Mouse (Mus musculus) bone marrow macrophage, adult 2 months (primary cell): ENCODE data around the gene 1700001P01Rik. TPM values are rescaled to one million over a fixed set of nuclear protein-coding genes. Genes with fewer than 3 reads are reported as not detected.

Experiments used
- H3K27ac ChIP-seq: 2 replicates; pipeline ENCODE4 v1.5.1; 2012; ENCODE audit warnings: low read depth, low read length; ENCODE audit not compliant: insufficient read depth
- H3K4me1 ChIP-seq: 2 replicates; pipeline ENCODE4 v1.6.1; 2012; ENCODE audit warnings: low read length; ENCODE audit not compliant: control insufficient read depth, insufficient read depth
- H3K4me3 ChIP-seq: 2 replicates; pipeline ENCODE4 v1.5.1; 2012; ENCODE audit warnings: mild to moderate bottlenecking, low read length, moderate library complexity; ENCODE audit not compliant: insufficient read depth
- CTCF ChIP-seq: IDR thresholded peaks from 2 replicates; pipeline ENCODE4 v1.5.1; 2012; ENCODE audit warnings: low read depth, mild to moderate bottlenecking, low read length, moderate library complexity
- POLR2A ChIP-seq: IDR thresholded peaks from 2 replicates; pipeline ENCODE4 v1.6.1; 2012; ENCODE audit warnings: mild to moderate bottlenecking, low read depth, low read length, borderline replicate concordance
- polyA plus RNA-seq: library from polyadenylated mRNA; stranded (reverse); fragments of >200 nt; gene quantifications from 2 replicates; pipeline ENCODE4 v1.2.4, GENCODE M21; 2012; ENCODE audit not compliant: missing spikeins, insufficient read depth, insufficient read length

1700001P01Rik gene
- polyA plus RNA-seq, 1 experiment, result not detected

DNA sequence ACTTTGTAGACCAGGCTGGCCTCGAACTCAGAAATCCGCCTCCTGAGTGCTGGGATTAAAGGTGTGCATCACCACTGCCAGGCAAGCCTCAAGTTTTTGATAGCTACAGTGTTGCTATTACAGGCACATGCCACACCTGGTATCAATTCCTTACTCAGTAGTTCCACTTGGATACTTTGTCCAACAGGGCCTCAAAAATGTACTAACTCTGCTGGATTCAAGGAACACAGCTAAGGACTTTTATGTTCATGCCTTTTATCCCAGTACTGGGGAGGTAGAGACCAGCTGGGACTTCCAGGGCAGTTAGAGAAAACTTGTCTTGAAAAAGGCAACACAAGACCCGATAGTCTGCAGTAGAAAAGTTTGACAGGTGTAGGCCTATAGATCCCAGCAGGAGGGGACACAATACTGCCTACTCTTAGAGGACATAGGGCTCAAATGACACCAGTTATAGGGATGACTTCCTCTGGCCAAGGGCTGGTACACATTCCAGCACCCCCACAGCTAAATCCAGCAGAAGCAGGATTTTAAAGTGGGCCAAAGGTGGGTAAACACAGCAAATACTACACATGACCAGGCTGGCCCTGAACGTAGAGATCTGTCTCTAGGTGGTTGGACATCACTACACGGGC is 895 bp upstream of the 1700001P01Rik start:
- no peak for TF ChIP-seq CTCF
- TF ChIP-seq POLR2A, result no peak
- Histone ChIP-seq H3K4me1 (peaks cover 10% of the 10 kb centered on the region; the same call in 1 of the 2 replicates), H3K27ac (no peak overlapping the region), H3K4me3 (no peak overlapping the region)

DNA sequence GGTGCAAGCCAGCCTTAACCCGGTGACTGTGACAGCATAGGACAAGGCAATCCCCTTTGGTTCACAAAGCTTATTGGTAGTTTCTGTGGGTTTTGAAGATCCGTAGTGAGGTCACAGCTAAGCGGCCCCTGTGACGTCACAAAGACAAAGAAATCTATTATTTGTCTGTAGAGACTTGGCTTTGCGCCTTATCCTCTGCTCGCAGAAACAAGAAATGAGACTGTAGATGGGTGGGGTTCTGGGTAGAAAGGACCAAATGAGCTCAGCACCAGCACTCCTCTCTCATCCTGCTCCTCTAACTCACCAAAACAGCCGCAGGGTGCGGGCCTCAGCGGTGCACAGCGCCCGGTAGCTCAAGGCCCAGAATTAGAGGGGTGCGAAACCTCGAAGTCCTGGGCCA is 532 bp downstream of the 1700001P01Rik start:
- H3K4me1 ChIP-seq, result peaks cover 9% of the 10 kb centered on the region; the same call in 1 of the 2 replicates
- H3K27ac ChIP-seq, result no peak overlapping the region
- H3K4me3 ChIP-seq, result no peak overlapping the region
- TF ChIP-seq CTCF (no peak), POLR2A (no peak)

DNA sequence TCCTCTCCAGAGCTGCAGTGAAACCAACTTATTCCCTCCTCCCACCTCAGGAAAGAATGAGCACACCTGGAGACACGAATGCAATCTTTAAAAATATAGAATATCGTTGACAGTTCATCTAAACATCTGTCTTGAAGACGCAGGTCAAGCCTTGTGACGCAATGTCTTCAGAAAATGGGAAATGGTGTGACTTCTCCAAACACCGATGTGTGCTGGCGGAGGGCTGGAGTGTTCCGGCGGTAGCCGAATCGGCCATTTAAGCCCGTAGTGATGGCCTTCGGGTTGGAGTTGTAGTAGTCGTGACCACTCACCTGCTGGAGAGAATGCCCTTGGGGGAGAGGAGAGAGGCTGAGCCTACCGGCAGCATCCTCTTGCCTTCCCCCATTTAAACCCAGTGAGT is 4.3 kb downstream of the 1700001P01Rik start:
- Histone ChIP-seq H3K27ac (no peak overlapping the region), H3K4me1 (no peaks in the 10 kb centered on the region), H3K4me3 (no peak overlapping the region)
- no peak for TF ChIP-seq CTCF
- no peak for TF ChIP-seq POLR2A

DNA sequence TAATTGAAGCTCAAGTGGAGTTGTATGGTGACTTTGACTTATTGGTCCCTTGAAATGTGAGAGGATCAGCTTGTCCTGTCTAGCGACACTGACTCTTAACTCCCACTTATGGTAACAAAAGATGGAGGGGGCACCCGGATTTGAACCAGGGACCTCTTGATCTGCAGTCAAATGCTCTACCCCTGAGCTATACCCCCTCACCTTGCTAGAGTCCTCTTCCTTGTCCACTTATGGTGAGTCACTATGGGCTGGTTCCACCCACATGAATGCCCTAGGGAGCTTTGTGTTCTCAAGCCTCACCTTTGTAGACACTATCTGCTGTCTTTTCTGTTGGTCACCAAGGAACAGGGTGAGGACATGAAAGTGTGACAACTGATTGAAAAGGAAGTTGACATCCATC is 6.0 kb downstream of the 1700001P01Rik start:
- no peak for TF ChIP-seq CTCF
- no peak for TF ChIP-seq POLR2A
- H3K4me1 ChIP-seq, result peaks cover 6% of the 10 kb centered on the region
- H3K27ac ChIP-seq, result no peak overlapping the region
- no peak overlapping the region for H3K4me3 ChIP-seq

DNA sequence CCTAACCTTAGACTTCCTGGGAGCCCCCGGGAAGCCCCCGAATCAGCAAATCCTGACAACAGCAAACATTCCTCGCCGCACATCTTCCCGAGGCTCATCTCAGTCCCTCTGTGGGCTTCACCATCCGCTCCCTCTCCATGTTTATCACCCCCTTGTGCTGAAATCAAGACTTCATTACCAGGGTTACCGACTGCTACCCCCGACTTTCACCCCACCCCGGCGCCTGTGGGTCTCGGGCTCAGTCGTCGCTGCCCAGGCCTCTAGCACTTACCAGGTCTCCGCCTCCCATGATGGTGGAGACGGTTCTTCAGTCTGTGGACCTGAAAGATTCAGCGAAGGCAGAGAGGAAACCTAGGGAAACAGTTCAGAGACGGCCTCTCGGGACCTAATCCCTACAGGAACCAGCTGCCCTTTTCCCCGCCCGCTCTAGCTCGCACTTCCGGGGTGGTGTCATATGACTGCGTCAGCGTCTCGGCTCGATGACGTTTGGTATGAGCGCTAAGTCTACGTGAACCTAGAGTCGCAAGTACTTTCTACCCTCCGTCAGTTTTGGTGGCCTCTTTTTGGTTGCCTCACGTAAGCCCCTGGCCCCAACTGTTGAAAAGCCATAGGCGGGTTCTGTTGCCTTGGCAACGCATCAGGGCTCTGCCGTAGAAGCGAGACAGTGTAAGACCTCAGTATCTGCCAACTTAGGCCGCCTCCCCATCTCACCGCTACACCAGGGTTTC is 9.4 kb downstream of the 1700001P01Rik start, which contains the start of gene Cwc25:
Gene Cwc25, minus strand, starts transcription at position 403 of the 728 bp plus-strand sequence.
- TF ChIP-seq POLR2A, result peak; percentile 52; the same call in 1 of the 2 replicates
- TF ChIP-seq CTCF, result no peak
- Histone ChIP-seq H3K4me3 (peak within 1 kb of the TSS; percentile 81), H3K4me1 (peaks cover 6% of the 10 kb centered on the region), H3K27ac (peak within 1 kb of the TSS; percentile 74)

DNA sequence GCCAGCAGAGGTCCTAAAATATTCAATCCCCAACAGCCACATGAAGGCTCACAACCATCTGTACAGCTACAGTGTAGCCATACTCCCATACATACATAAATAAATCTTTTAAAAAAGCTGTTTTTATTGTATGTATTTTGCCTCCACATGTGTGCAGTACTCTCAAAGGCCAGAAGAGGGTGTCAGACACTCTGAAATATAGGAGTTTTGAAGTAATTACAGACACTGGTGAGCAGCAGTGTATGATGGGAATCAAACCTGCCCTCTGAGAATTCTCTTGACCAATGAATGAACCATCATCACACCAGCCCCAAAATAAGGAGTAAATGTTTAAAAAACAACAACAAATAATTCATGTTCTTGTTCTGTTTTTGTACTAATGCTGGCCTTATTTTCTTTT is 14.1 kb downstream of the 1700001P01Rik start:
- TF ChIP-seq POLR2A (no peak), CTCF (no peak)
- Histone ChIP-seq H3K4me3 (no peak overlapping the region), H3K4me1 (peaks cover 8% of the 10 kb centered on the region), H3K27ac (no peak overlapping the region)

DNA sequence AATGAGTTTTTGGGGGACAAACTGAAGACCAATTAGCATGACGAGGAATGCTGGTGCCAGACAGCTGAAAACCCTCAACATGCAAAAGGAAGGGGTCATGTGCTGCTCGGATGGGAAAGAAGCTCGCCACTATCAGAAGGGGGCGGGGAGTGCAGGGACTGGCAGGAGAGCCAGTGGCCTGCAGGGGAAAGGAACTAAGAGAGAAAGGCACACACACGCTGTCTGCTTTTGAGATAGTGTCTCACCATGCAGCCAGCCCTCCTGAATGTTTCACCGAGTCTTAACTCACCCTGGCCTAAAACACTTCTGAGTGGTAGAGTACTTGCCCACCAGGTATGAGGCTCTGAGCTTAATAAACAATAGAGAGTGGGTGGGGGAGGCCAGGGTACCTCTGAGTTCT is 16.8 kb downstream of the 1700001P01Rik start:
- no peak for TF ChIP-seq CTCF
- no peak for TF ChIP-seq POLR2A
- H3K4me1 ChIP-seq, result peaks cover 15% of the 10 kb centered on the region
- H3K4me3 ChIP-seq, result no peak overlapping the region
- H3K27ac ChIP-seq, result no peak overlapping the region

DNA sequence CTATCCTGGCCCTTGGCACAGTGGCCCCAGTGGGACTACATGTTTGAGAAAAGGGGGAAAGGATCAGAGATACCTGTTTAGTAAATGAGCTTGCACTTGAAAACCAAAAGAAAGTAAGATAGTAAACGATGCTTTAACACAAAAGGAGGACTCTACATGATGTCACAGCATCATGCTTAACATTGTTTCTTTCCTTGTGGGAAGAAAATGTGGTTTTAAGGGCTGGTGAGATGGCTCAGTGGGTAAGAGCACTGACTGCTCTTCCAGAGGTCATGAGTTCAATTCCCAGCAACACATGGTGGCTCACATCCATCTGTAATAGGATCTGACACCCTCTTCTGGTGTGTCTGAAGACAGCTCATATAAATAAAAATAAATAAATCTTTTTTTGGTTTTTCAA is 17.6 kb downstream of the 1700001P01Rik start:
- TF ChIP-seq POLR2A (no peak), CTCF (no peak)
- Histone ChIP-seq H3K4me3 (no peak overlapping the region), H3K27ac (no peak overlapping the region), H3K4me1 (peaks cover 18% of the 10 kb centered on the region)

DNA sequence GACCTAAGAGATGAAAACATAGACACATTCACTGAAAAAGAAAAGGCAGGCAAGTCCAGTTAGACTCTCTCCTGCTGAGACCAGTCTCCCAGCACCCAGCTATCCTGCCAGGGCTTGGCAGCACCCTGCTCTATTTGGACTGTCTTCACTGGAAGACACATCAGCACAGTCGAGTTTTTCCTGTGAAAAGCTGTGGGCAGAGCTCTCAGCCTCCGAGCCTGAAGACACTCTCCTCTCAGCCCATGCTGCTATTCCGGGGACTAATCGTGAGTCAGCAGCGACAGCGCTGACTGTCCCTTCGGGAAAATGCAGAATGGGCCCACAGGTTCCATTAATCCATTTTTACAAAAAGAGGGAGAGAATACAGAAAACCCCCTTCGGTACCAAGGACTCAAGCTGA is 22.4 kb downstream of the 1700001P01Rik start:
- no peak overlapping the region for H3K4me3 ChIP-seq
- no peak overlapping the region for H3K27ac ChIP-seq
- TF ChIP-seq CTCF (no peak), POLR2A (no peak)
- peaks cover 24% of the 10 kb centered on the region for H3K4me1 ChIP-seq

DNA sequence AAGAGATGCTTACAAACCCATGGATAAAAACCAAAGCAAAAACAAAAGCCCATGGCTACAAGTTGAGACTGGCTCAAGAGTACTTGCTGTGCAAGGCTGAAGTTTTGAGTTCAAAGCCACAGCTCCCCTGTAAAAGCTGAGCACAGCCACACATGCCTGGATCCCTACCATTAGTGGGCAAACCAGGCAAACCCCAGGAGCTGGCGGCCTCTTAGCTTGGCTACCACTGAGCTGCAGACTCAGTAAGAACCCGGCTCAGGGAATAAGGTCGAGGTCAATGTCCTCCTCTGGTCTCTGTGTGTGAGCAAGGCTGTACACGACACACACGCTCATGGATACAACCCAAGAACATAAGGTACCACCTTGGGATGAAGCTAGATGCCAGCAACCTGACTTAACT is 27.2 kb downstream of the 1700001P01Rik start:
- no peak overlapping the region for H3K4me3 ChIP-seq
- H3K4me1 ChIP-seq, result peaks cover 7% of the 10 kb centered on the region
- no peak overlapping the region for H3K27ac ChIP-seq
- no peak for TF ChIP-seq CTCF
- no peak for TF ChIP-seq POLR2A
